Mouse (Mus musculus) kidney, embryonic 15.5 days (tissue): ENCODE results near the gene Nr2c2ap. TPM values are rescaled to one million over a fixed set of nuclear protein-coding genes. Genes with fewer than 3 reads are reported as not detected.

Source experiments
- ATAC-seq: fragments of 200-750 bp; cut with Nextera tagmentation; replicated peaks from 2 replicates; pipeline ENCODE4 v1.8.0; 2017; ENCODE audit warnings: moderate TSS enrichment; ENCODE audit not compliant: low FRiP score
- H3K27ac ChIP-seq: fragments of 300-500 bp; sonication (generic); 2 replicates; pipeline ENCODE4 v1.5.1; 2015; ENCODE audit warnings: mild to moderate bottlenecking, inconsistent platforms
- H3K27me3 ChIP-seq: fragments of 300-500 bp; sonication (generic); 2 replicates; pipeline ENCODE4 v1.6.1; 2015; ENCODE audit warnings: inconsistent platforms
- H3K36me3 ChIP-seq: fragments of 300-500 bp; sonication (generic); 2 replicates; pipeline ENCODE4 v1.6.1; 2015; ENCODE audit warnings: inconsistent platforms
- H3K4me1 ChIP-seq: fragments of 300-500 bp; sonication (generic); 2 replicates; pipeline ENCODE4 v1.6.1; 2015; ENCODE audit warnings: inconsistent platforms
- H3K4me2 ChIP-seq: fragments of 300-500 bp; sonication (generic); 2 replicates; pipeline ENCODE4 v1.6.1; 2015; ENCODE audit warnings: moderate library complexity, mild to moderate bottlenecking, inconsistent platforms
- H3K4me3 ChIP-seq: fragments of 300-500 bp; sonication (generic); replicated peaks from 2 replicates; pipeline ENCODE4 v1.5.1; 2015; ENCODE audit warnings: mild to moderate bottlenecking, inconsistent platforms
- H3K9ac ChIP-seq: fragments of 300-500 bp; sonication (generic); 2 replicates; pipeline ENCODE4 v1.6.1; 2015; ENCODE audit warnings: mild to moderate bottlenecking, inconsistent platforms
- H3K9me3 ChIP-seq: fragments of 300-500 bp; sonication (generic); replicated peaks from 2 replicates; pipeline ENCODE4 v1.6.1; 2016; ENCODE audit warnings: inconsistent platforms
- WGBS: fragments of 180-500 bp; shearing (Covaris S2); methylation state at CpG from one replicate; pipeline ENCODE4 v1.1.7; 2015; ENCODE audit warnings: mixed read lengths; 5-methylcytosine and 5-hydroxymethylcytosine counted together
- polyA plus RNA-seq: library from polyadenylated mRNA; unstranded; fragments of >200 nt; fragmentation: Nextera tagmentation; extraction: Ambion mirVana; gene quantifications from 2 replicates; pipeline ENCODE4 v1.2.1, GENCODE M21; 2015

Gene Nr2c2ap
- polyA plus RNA-seq, 1 experiment from 2014 or later, result 34.8 TPM

DNA sequence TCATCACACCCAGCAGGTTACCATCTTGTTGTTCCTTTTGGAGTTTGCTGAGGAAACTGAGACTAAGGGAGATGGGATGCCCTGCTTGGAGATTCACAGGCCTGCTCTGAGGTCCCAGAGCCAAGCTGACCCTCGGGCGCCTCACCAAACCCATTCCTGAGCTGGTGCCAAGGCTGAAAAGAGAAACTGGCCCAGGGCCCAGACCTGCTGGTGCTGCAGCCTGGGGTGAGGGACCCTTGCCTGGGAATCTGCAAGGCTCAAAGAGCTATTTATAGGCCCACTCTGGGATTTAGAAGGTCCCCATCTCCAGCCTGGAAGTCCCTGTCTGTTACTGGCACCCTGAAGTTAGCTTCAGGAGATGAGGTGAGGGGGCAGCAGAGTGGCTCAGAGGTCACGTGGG is 2.7 kb upstream of the Nr2c2ap start:
- H3K36me3 ChIP-seq, result peaks cover 12% of the 10 kb centered on the region
- H3K9ac ChIP-seq, result no peak overlapping the region
- H3K27me3 ChIP-seq, result peaks cover 14% of the 10 kb centered on the region
- no peak overlapping the region for H3K27ac ChIP-seq
- WGBS, result 72% methylated on average over 3 of the region's 3 CpGs
- no peaks in the 10 kb centered on the region for H3K9me3 ChIP-seq
- ATAC-seq, result no peak
- no peak overlapping the region for H3K4me2 ChIP-seq
- H3K4me3 ChIP-seq, result no peak overlapping the region
- H3K4me1 ChIP-seq, result peaks cover 22% of the 10 kb centered on the region

- peaks cover 22% of the 10 kb centered on the region for H3K36me3 ChIP-seq
- H3K4me2 ChIP-seq, result no peak overlapping the region
- no peak for ATAC-seq
- no peak overlapping the region for H3K4me3 ChIP-seq
- WGBS, result 55% methylated on average over 9 of the region's 9 CpGs
- peaks cover 9% of the 10 kb centered on the region for H3K27me3 ChIP-seq
- no peak overlapping the region for H3K9ac ChIP-seq
- peaks cover 22% of the 10 kb centered on the region for H3K4me1 ChIP-seq
- no peaks in the 10 kb centered on the region for H3K9me3 ChIP-seq
- H3K27ac ChIP-seq, result no peak overlapping the region
These were observed 1.7 kb upstream of the Nr2c2ap start for GRCm38 (mm10) chr8:70129309-70129952.

- Histone ChIP-seq H3K4me2 (no peak overlapping the region), H3K9me3 (no peaks in the 10 kb centered on the region), H3K4me3 (no peak overlapping the region), H3K36me3 (peaks cover 28% of the 10 kb centered on the region), H3K4me1 (peaks cover 22% of the 10 kb centered on the region), H3K9ac (no peak overlapping the region), H3K27ac (no peak overlapping the region), H3K27me3 (peaks cover 6% of the 10 kb centered on the region)
- WGBS, result 84% methylated on average over 3 of the region's 3 CpGs
- no peak for ATAC-seq
These were observed 1.1 kb upstream of the Nr2c2ap start for GRCm38 (mm10) chr8:70130066-70130465.

- Histone ChIP-seq H3K9me3 (no peaks in the 10 kb centered on the region), H3K36me3 (peaks cover 54% of the 10 kb centered on the region), H3K4me3 (no peak overlapping the region), H3K27ac (no peak overlapping the region), H3K9ac (no peak overlapping the region), H3K4me2 (no peak overlapping the region), H3K4me1 (peaks cover 32% of the 10 kb centered on the region), H3K27me3 (no peaks in the 10 kb centered on the region)
- WGBS, result 91% methylated on average over 5 of the region's 5 CpGs
- ATAC-seq, result no peak
These were observed 3.0 kb downstream of the Nr2c2ap start for GRCm38 (mm10) chr8:70134086-70134485.

DNA sequence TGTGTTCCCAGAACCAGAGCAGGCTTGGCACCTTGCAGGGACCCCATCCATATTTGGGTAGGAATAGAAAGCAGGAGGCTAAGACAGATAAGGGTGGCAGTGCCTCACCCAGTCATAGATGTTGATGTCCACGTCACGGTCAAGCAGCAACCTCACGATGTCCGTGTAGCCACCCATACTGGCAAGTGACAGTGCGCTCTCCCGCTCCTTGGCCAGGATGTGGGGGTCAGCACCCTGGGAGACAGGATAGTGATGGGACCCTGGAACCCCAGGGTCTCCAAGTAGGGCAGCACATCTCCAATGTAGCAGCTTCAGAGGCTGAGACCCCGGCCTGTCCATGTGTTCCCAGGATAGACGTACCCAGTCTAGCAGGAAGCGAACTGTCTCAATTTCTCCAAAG is 3.8 kb downstream of the Nr2c2ap start:
- WGBS, result 92% methylated on average over 9 of the region's 9 CpGs
- no peak for ATAC-seq

DNA sequence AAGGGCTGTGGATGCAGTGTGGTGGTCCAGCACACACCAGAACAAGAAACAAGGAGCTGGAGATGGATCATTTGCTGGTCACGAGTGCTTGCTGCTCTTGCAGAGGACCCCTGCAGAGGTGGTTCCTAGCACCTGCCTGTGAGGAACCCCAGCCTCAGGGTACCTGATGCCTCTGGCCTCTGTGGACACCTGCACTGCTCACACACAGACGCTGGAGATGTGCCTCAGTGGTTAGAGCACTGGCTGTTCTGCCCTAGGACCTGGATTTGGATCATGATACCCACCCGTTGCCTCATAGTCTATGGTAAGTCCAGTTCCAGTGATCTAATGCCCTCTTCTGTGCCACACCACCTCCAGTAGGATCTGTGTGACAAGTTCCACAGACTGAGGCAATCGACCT is 5.5 kb downstream of the Nr2c2ap start:
- Histone ChIP-seq H3K9me3 (no peaks in the 10 kb centered on the region), H3K4me3 (no peak overlapping the region), H3K9ac (no peak overlapping the region), H3K4me2 (no peak overlapping the region), H3K4me1 (peaks cover 29% of the 10 kb centered on the region), H3K36me3 (peaks cover 54% of the 10 kb centered on the region), H3K27me3 (no peaks in the 10 kb centered on the region), H3K27ac (no peak overlapping the region)
- whole genome bisulfite sequencing, result 89% methylated on average over 4 of the region's 4 CpGs
- ATAC-seq, result no peak

More for the DNA sequence above, 3.8 kb downstream of the Nr2c2ap start:
- H3K4me1 ChIP-seq, result peaks cover 24% of the 10 kb centered on the region
- no peaks in the 10 kb centered on the region for H3K9me3 ChIP-seq
- no peak overlapping the region for H3K27ac ChIP-seq
- no peak overlapping the region for H3K9ac ChIP-seq
- H3K27me3 ChIP-seq, result no peaks in the 10 kb centered on the region
- H3K4me2 ChIP-seq, result no peak overlapping the region
- H3K36me3 ChIP-seq, result peaks cover 54% of the 10 kb centered on the region
- no peak overlapping the region for H3K4me3 ChIP-seq

- peak overlapping the region; percentile 76 for H3K4me3 ChIP-seq
- no peaks in the 10 kb centered on the region for H3K27me3 ChIP-seq
- peak overlapping the region; percentile 53; the same call in 1 of the 2 replicates for H3K9ac ChIP-seq
- H3K36me3 ChIP-seq, result peaks cover 60% of the 10 kb centered on the region
- H3K27ac ChIP-seq, result no peak overlapping the region
- peaks cover 21% of the 10 kb centered on the region for H3K4me1 ChIP-seq
- 81% methylated on average over 4 of the region's 4 CpGs for WGBS
- no peak for ATAC-seq
- H3K9me3 ChIP-seq, result no peaks in the 10 kb centered on the region
- H3K4me2 ChIP-seq, result peak overlapping the region; percentile 70
These were observed 6.8 kb downstream of the Nr2c2ap start for GRCm38 (mm10) chr8:70137890-70138289.

DNA sequence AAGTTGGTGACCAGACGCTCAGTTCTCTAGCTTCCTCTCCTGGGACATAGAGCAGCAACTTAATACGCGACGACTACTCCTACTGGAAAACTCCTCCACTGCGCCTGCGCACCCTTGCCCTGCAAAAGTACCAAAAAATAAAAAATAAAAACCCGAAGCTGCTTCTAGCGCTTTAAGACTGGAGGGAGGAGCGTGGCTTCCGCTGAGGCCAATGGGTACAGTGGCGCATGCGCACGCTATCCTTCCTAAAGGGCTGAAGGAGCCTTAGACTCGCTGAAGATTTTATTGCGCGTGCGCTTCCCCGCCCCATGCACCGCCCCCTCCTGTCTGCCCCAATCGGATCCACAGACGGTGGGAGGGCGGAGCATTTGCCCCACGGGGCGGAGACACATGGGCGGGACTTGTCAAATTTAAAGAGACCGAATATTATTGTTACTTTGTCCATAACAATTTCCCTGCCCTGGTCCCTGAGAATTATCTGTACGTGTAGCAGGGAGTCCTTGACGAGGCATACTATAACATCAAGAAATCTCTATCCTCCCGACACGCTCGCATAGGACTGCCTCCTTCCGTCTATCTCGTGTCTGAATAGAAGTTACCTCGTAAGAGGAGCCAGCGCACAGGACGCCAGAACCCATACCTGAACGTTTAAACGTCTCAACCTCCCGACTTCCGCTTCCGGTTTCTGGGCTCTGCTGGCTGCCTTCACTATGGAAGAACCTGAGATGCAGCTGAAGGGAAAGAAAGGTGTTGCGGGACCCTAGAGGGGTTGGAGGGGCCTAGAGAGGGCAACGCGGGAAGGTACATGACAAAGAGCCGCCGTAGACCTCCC is 8.1 kb downstream of the Nr2c2ap start, which contains the start of the genes Rfxank, Borcs8 and Mef2b:
TSS of gene Rfxank (minus strand) at position 129 of the 832 bp plus-strand sequence.
TSS of gene Borcs8 (plus strand) at position 474 of the 832 bp plus-strand sequence.
TSS of gene Mef2b (plus strand) at position 686 of the 832 bp plus-strand sequence.
- Histone ChIP-seq H3K27me3 (no peaks in the 10 kb centered on the region), H3K9me3 (no peaks in the 10 kb centered on the region), H3K4me3 (peak within 1 kb of the TSS; percentile 76), H3K4me2 (peak within 1 kb of the TSS; percentile 73), H3K9ac (peak within 1 kb of the TSS; percentile 59), H3K4me1 (peaks cover 21% of the 10 kb centered on the region), H3K27ac (peak within 1 kb of the TSS; percentile 85), H3K36me3 (peaks cover 59% of the 10 kb centered on the region)
- ATAC-seq, result peak; percentile 98
- WGBS, result under 1% methylated on average over 46 of the region's 46 CpGs

- WGBS, result 12% methylated on average over 9 of the region's 9 CpGs
- Histone ChIP-seq H3K36me3 (peaks cover 59% of the 10 kb centered on the region), H3K9ac (peak overlapping the region; percentile 59), H3K4me2 (peak overlapping the region; percentile 73), H3K4me1 (peaks cover 21% of the 10 kb centered on the region), H3K27ac (peak overlapping the region; percentile 85), H3K27me3 (no peaks in the 10 kb centered on the region), H3K4me3 (peak overlapping the region; percentile 76), H3K9me3 (no peaks in the 10 kb centered on the region)
- ATAC-seq, result no peak
These were observed 8.8 kb downstream of the Nr2c2ap start for GRCm38 (mm10) chr8:70139981-70140380.

DNA sequence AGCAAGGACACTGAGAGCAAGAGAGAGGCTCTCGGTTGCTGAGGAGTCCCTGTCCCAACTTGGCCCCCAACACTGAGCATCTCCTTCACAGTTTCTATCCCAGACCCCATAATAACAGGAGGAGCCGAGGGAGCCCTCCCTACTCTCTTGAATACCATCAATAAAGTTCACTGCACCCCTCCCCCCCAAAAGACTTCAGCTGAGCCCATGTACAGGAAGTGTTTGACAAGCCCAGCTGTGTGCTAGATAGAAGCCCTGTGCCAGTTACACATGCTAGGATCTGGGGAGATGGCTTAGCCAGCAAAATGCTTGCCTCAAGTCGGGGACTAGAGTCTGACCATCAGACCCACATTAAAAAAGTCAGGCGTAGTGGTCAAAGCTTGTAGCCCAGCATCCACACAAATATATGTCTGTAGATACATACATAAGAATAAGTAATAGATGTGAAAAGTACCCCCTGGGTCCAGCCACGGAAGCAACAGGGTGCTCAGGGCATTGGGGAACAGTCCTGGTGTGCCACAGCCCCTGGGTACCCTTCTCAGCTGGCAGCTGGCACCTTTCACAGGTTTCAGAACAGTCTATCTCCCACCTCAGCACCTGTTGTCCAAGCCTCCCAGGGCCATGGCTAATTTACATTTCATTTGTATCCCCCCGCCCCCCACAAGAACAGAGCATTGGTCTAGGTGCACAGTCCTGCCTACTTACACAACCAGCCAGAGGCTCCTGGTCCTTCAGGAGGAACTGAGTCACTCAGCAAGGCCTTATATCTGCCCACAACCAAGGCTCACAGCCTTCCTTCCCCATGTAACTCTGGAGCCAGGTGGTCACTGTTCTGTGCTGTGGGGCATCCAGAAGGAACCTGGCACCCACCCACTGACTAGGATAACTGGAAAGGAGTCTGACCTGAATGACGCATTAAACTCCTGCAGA is 16.8 kb downstream of the Nr2c2ap start:
- no peak overlapping the region for H3K27ac ChIP-seq
- no peaks in the 10 kb centered on the region for H3K9me3 ChIP-seq
- no peak overlapping the region for H3K4me3 ChIP-seq
- H3K4me1 ChIP-seq, result peaks cover 15% of the 10 kb centered on the region
- H3K36me3 ChIP-seq, result peaks cover 44% of the 10 kb centered on the region
- WGBS, result 83% methylated on average over 7 of the region's 7 CpGs
- no peak overlapping the region for H3K9ac ChIP-seq
- no peak overlapping the region for H3K4me2 ChIP-seq
- peaks cover 8% of the 10 kb centered on the region; the same call in 1 of the 2 replicates for H3K27me3 ChIP-seq
- ATAC-seq, result no peak

DNA sequence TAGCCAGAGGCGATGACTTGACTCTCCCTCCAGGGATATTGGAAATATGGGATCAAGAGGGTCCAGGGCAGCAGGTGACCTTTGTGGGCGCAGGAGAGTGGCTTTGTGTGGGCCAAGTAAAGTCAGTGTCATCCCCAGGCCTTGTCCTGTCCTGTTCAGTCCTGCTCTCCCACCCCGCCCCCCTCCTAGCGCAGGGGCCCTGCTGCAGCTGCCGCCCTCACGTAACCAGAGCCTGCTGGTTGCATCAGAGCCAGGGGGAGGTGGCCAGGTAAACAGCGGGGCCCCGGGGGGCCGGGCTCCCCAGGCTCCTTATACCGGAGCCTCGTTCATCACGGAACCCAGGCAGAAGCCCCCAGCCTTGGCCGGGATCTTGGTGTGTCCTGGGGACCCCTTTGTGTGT is 19.0 kb downstream of the Nr2c2ap start:
- Histone ChIP-seq H3K36me3 (peaks cover 23% of the 10 kb centered on the region), H3K4me2 (0 out of 2 replicates have a peak overlapping the region, but pooled peaks have one; percentile 16), H3K27me3 (peaks cover 22% of the 10 kb centered on the region), H3K9me3 (no peaks in the 10 kb centered on the region), H3K4me1 (peaks cover 15% of the 10 kb centered on the region), H3K9ac (no peak overlapping the region), H3K27ac (no peak overlapping the region), H3K4me3 (no peak overlapping the region)
- WGBS, result 13% methylated on average over 13 of the region's 13 CpGs
- ATAC-seq, result no peak
